Mouse (Mus musculus) frontal cortex, postnatal 14 days (tissue): ENCODE results near the gene Dcst1.

Experiments used
- DNase-seq, 2 experiments: peaks; one replicate each; pipeline ENCODE4 v3.0.0; 2022; ENCODE audit warnings: low spot score in 2 of 2

Gene Dcst1

GRCm38 (mm10) chr3:89388901-89389740, 24.1 kb upstream of the Dcst1 start:
- DNase-seq, result no peak

GRCm38 (mm10) chr3:89388134-89388881, 23.3 kb upstream of the Dcst1 start:
- no peak for DNase-seq

- DNase-seq, result no peak
Measured at GRCm38 (mm10) chr3:89387632-89388031, 22.6 kb upstream of the Dcst1 start.

GRCm38 (mm10) chr3:89386438-89387420, 21.7 kb upstream of the Dcst1 start:
- DNase-seq, result no peak

GRCm38 (mm10) chr3:89385451-89385850, 20.4 kb upstream of the Dcst1 start:
- DNase-seq, result no peak

GRCm38 (mm10) chr3:89384331-89385076, 19.5 kb upstream of the Dcst1 start:
- DNase-seq, result no peak

- no peak for DNase-seq
Measured at GRCm38 (mm10) chr3:89383651-89384255, 18.7 kb upstream of the Dcst1 start.

- DNase-seq, result no peak
Measured at GRCm38 (mm10) chr3:89382950-89383349, 17.9 kb upstream of the Dcst1 start.

- no peak for DNase-seq
Measured at GRCm38 (mm10) chr3:89382033-89382882, 17.2 kb upstream of the Dcst1 start.

GRCm38 (mm10) chr3:89381233-89381632, 16.2 kb upstream of the Dcst1 start:
- no peak for DNase-seq

- no peak for DNase-seq
Measured at GRCm38 (mm10) chr3:89380711-89381110, 15.7 kb upstream of the Dcst1 start.

- DNase-seq, result no peak
Measured at GRCm38 (mm10) chr3:89380291-89380690, 15.2 kb upstream of the Dcst1 start.

GRCm38 (mm10) chr3:89379388-89380131, 14.5 kb upstream of the Dcst1 start:
- no peak for DNase-seq

GRCm38 (mm10) chr3:89378394-89379067, 13.5 kb upstream of the Dcst1 start:
- peak in 1 of 2 experiments; percentile 57 for DNase-seq

GRCm38 (mm10) chr3:89377831-89378230, 12.8 kb upstream of the Dcst1 start:
- no peak for DNase-seq

GRCm38 (mm10) chr3:89373581-89374231, 8.7 kb upstream of the Dcst1 start:
- DNase-seq, result no peak

GRCm38 (mm10) chr3:89367338-89367737, 2.3 kb upstream of the Dcst1 start:
- DNase-seq, result no peak
